Mouse (Mus musculus): ENCODE data around the gene Slc38a3. TPM values are rescaled to one million over a fixed set of nuclear protein-coding genes. Genes with fewer than 3 reads are reported as not detected.
A peak's percentile ranks its signal among the peaks of the same experiment; 100 is the strongest.

Slc38a3 gene
- polyA plus RNA-seq, 2 experiments, result 19.7 to 23.5 TPM

GRCm38 (mm10) chr9:107709096-107709696, 39.9 kb upstream of the Slc38a3 start:
- no peak for ATAC-seq (ENCODE audit: insufficient read depth)
- H3K9me3 ChIP-seq (ENCODE audit: control insufficient read depth, low read length), result no peaks in the 10 kb centered on the region

GRCm38 (mm10) chr9:107708439-107709095, 39.2 kb upstream of the Slc38a3 start:
- no peak for TF ChIP-seq EP300 (IDR thresholded peaks at IDR 0.05; ENCODE audit: low read depth)
- TF ChIP-seq CTCF (IDR thresholded peaks at IDR 0.05; ENCODE audit: low read depth), result no peak
- no peaks in the 10 kb centered on the region for H3K36me3 ChIP-seq (replicated peaks; ENCODE audit: control insufficient read depth, insufficient read depth, low read depth)
- peaks cover 63% of the 10 kb centered on the region for H3K27me3 ChIP-seq (ENCODE audit: control insufficient read depth, insufficient read depth, low read length)
- no peaks in the 10 kb centered on the region for H3K9me3 ChIP-seq (ENCODE audit: control insufficient read depth, low read length)
- H3K9ac ChIP-seq (replicated peaks), result no peak overlapping the region
- DNase-seq (ENCODE audit: low read depth in 3 of 3, low spot score in 3 of 3) (no peak), ATAC-seq (ENCODE audit: insufficient read depth) (no peak)
- H3K4me3 ChIP-seq (ENCODE audit: insufficient read depth in 1 of 2, low read depth in 2 of 2, low read length in 2 of 2), result peak overlapping the region; percentile 50 to 57; a peak in 3 of 4 replicates
- WGBS (ENCODE audit: insufficient replicate concordance), result 5% methylated on average over 21 of the region's 21 CpGs
- H3K4me1 ChIP-seq (replicated peaks; ENCODE audit: control insufficient read depth in 2 of 2, insufficient read depth in 2 of 2, low read length in 1 of 2), result no peaks in the 10 kb centered on the region
- no peak overlapping the region for H3K27ac ChIP-seq
- H3K4me2 ChIP-seq (ENCODE audit: low read depth), result peak overlapping the region; percentile 74

More at GRCm38 (mm10) chr9:107709096-107709696, 39.9 kb upstream of the Slc38a3 start:
- H3K27me3 ChIP-seq (ENCODE audit: control insufficient read depth, insufficient read depth, low read length), result peaks cover 63% of the 10 kb centered on the region
- peak overlapping the region; percentile 74 for H3K4me2 ChIP-seq (ENCODE audit: low read depth)
- no peaks in the 10 kb centered on the region for H3K36me3 ChIP-seq (replicated peaks; ENCODE audit: control insufficient read depth, insufficient read depth, low read depth)
- DNase-seq (ENCODE audit: low read depth in 3 of 3, low spot score in 3 of 3), result no peak
- under 1% methylated on average over 55 of the region's 55 CpGs for WGBS (ENCODE audit: insufficient replicate concordance)
- H3K9ac ChIP-seq (replicated peaks), result peak overlapping the region; percentile 20; the same call in 1 of the 2 replicates
- H3K4me3 ChIP-seq (ENCODE audit: insufficient read depth in 1 of 2, low read depth in 2 of 2, low read length in 2 of 2), result peak overlapping the region; percentile 50 to 57
- H3K27ac ChIP-seq, result no peak overlapping the region
- no peak for TF ChIP-seq EP300 (IDR thresholded peaks at IDR 0.05; ENCODE audit: low read depth)
- no peaks in the 10 kb centered on the region; a peak in 1 of 4 replicates for H3K4me1 ChIP-seq (replicated peaks; ENCODE audit: control insufficient read depth in 2 of 2, insufficient read depth in 2 of 2, low read length in 1 of 2)

GRCm38 (mm10) chr9:107707701-107708438, 38.5 kb upstream of the Slc38a3 start:
- Histone ChIP-seq H3K27me3 (ENCODE audit: control insufficient read depth, insufficient read depth, low read length) (peaks cover 63% of the 10 kb centered on the region), H3K9ac (replicated peaks) (no peak overlapping the region)
- ATAC-seq (ENCODE audit: insufficient read depth), result no peak

GRCm38 (mm10) chr9:107706781-107707211, 37.5 kb upstream of the Slc38a3 start:
- Histone ChIP-seq H3K9me3 (ENCODE audit: control insufficient read depth, low read length) (no peaks in the 10 kb centered on the region), H3K4me1 (replicated peaks; ENCODE audit: control insufficient read depth in 2 of 2, insufficient read depth in 2 of 2, low read length in 1 of 2) (no peaks in the 10 kb centered on the region), H3K9ac (replicated peaks) (no peak overlapping the region), H3K27ac (no peak overlapping the region), H3K4me3 (ENCODE audit: insufficient read depth in 1 of 2, low read depth in 2 of 2, low read length in 2 of 2) (no peak overlapping the region), H3K4me2 (ENCODE audit: low read depth) (no peak overlapping the region), H3K27me3 (ENCODE audit: control insufficient read depth, insufficient read depth, low read length) (peaks cover 61% of the 10 kb centered on the region), H3K36me3 (replicated peaks; ENCODE audit: control insufficient read depth, insufficient read depth, low read depth) (no peaks in the 10 kb centered on the region)
- ATAC-seq (ENCODE audit: insufficient read depth) (no peak), DNase-seq (ENCODE audit: low read depth in 3 of 3, low spot score in 3 of 3) (no peak)
- 8% methylated on average over 14 of the region's 14 CpGs for WGBS (ENCODE audit: insufficient replicate concordance)
- no peak for TF ChIP-seq CTCF (IDR thresholded peaks at IDR 0.05; ENCODE audit: low read depth)
- no peak for TF ChIP-seq EP300 (IDR thresholded peaks at IDR 0.05; ENCODE audit: low read depth)

More at GRCm38 (mm10) chr9:107707701-107708438, 38.5 kb upstream of the Slc38a3 start:
- TF ChIP-seq CTCF (IDR thresholded peaks at IDR 0.05; ENCODE audit: low read depth) (no peak), EP300 (IDR thresholded peaks at IDR 0.05; ENCODE audit: low read depth) (no peak)
- H3K4me1 ChIP-seq (replicated peaks; ENCODE audit: control insufficient read depth in 2 of 2, insufficient read depth in 2 of 2, low read length in 1 of 2), result no peaks in the 10 kb centered on the region
- H3K27ac ChIP-seq, result no peak overlapping the region
- H3K9me3 ChIP-seq (ENCODE audit: control insufficient read depth, low read length), result no peaks in the 10 kb centered on the region
- peak overlapping the region; percentile 0 to 57; a peak in 1 of 4 replicates for H3K4me3 ChIP-seq (ENCODE audit: insufficient read depth in 1 of 2, low read depth in 2 of 2, low read length in 2 of 2)
- no peak for DNase-seq (ENCODE audit: low read depth in 3 of 3, low spot score in 3 of 3)
- H3K4me2 ChIP-seq (ENCODE audit: low read depth), result peak overlapping the region; percentile 74; the same call in 1 of the 2 replicates
- 9% methylated on average over 17 of the region's 17 CpGs for WGBS (ENCODE audit: insufficient replicate concordance)
- H3K36me3 ChIP-seq (replicated peaks; ENCODE audit: control insufficient read depth, insufficient read depth, low read depth), result no peaks in the 10 kb centered on the region

Measured in liver, embryonic 14.5 days (tissue).